24 mouse cellular contexts compared by ENCODE assay signal in the genomic region with DNA sequence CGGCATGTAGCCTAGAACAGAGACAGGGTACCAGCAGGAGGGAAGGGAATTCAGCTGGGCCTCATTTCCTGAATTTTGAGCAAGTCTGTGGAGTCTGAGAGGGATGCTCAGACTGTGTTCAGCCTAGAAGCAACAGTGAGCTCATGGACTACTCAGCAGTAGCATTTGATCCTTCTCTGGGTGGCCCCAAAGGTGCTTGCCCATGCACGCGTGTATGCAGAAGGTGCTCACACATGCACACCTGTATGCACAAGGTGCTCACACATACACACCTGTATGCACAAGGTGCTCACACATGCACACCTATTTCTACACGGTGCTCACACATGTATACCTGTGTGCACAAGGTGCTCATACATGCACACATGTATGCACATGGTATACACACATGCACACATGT. TPM values are rescaled to one million over a fixed set of nuclear protein-coding genes. Genes with fewer than 3 reads are reported as not detected.
"Had no signal": no experiment of that assay in that cellular context is flagged by ENCODE, and none has a peak within 500 bp of the region (broad histone marks: within the 10 kb centered on the region; RNA-seq: fewer than 3 reads in every experiment).

No protein-coding gene starts in this region.

- H3K4me3 ChIP-seq: midbrain, embryonic 10.5 days; midbrain, embryonic 12.5 days; myocyte; neural tube, embryonic 12.5 days; stomach, embryonic 15.5 days had no signal

- H3K4me2 ChIP-seq: lung, embryonic 14.5 days; midbrain, embryonic 12.5 days; neural tube, embryonic 12.5 days; stomach, embryonic 15.5 days had no signal

- ATAC-seq: midbrain, embryonic 16.5 days had no signal

- H3K4me1 ChIP-seq: stomach, embryonic 15.5 days had no signal

- H3K27ac ChIP-seq: liver, embryonic 14.5 days; midbrain, embryonic 10.5 days; midbrain, embryonic 12.5 days; neural tube, embryonic 12.5 days; stomach, embryonic 15.5 days had no signal

- H3K9me3 ChIP-seq: midbrain, embryonic 10.5 days; midbrain, embryonic 12.5 days; neural tube, embryonic 12.5 days; stomach, embryonic 15.5 days had no signal

- H3K27me3 ChIP-seq: neural tube, embryonic 12.5 days; stomach, embryonic 15.5 days had no signal

- H3K36me3 ChIP-seq: midbrain, embryonic 10.5 days; midbrain, embryonic 12.5 days; neural tube, embryonic 12.5 days; stomach, embryonic 15.5 days had no signal

- H3K9ac ChIP-seq: liver, embryonic 14.5 days; lung, embryonic 14.5 days; midbrain, embryonic 12.5 days; neural tube, embryonic 12.5 days; stomach, embryonic 15.5 days had no signal

- DNase-seq: lung, adult 18-20 months; lung, embryonic 14.5 days; lung, postnatal 10 days; lung, postnatal 4 days; midbrain, embryonic 14.5 days; retina, postnatal 1 day; right cerebral cortex, postnatal 4 days; spleen, adult 18-20 months; thymus, adult 18-20 months; thymus, postnatal 14 days; thymus, postnatal 36 days had no signal

RNA-seq across cellular contexts. Expression of gene Tcl1b2, which starts 37.0 kb away (rescaled TPM):
- total RNA-seq: megakaryocyte-erythroid progenitor cell, adult 5-6 weeks had no signal
- polyA plus RNA-seq: liver, embryonic 16.5 days; lung, embryonic 14.5 days; lung, embryonic 16.5 days; midbrain, embryonic 10.5 days; midbrain, embryonic 12.5 days; midbrain, embryonic 14.5 days; midbrain, embryonic 16.5 days; myocyte; neural tube, embryonic 12.5 days; neural tube, embryonic 14.5 days; small intestine, adult 2 months; stomach, embryonic 15.5 days; thymus, postnatal 0 days had no signal

RNA-seq across cellular contexts. Expression of gene Tcl1b1, which starts 50.6 kb away (rescaled TPM):
- total RNA-seq: megakaryocyte-erythroid progenitor cell, adult 5-6 weeks had no signal
- polyA plus RNA-seq: liver, embryonic 14.5 days; liver, embryonic 16.5 days; lung, embryonic 14.5 days; lung, embryonic 16.5 days; midbrain, embryonic 10.5 days; midbrain, embryonic 12.5 days; midbrain, embryonic 14.5 days; midbrain, embryonic 16.5 days; myocyte; neural tube, embryonic 12.5 days; neural tube, embryonic 14.5 days; small intestine, adult 2 months; stomach, embryonic 15.5 days; thymus, postnatal 0 days had no signal
